Mouse (Mus musculus) brain, adult 2 months (tissue): ENCODE results near the gene Hdac4.

Source experiments
- DNase-seq: peaks from one replicate; pipeline ENCODE4 v3.0.0; 2011; ENCODE audit warnings: low read depth, low spot score

The Hdac4 gene

DNA sequence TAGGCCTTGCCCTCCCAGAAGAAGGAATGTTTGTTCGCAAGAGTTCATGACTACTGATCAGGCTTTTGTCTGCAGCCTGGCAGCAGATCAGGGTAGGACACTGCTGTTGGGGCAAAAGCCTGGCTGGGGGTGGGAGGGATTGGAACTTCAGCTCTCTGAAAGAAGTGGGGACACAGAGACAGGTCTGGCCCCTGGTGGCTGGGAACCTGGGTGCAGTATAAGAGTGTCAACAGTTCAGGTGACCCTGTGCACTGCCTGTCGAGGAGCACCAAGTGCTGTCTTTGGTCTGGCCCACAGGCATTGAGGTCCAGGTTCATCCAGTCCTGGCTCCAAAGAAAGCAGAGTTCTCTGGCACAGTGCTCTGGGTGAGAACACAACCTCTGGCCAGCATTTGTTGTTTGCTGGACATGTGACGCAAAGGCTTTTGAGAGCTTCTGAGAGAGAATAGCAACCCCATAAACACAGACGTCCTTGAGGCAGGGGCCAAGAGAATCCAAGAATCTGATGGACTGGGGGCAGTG lies 95.1 kb downstream of the Hdac4 start:
- peak; percentile 67 for DNase-seq

DNA sequence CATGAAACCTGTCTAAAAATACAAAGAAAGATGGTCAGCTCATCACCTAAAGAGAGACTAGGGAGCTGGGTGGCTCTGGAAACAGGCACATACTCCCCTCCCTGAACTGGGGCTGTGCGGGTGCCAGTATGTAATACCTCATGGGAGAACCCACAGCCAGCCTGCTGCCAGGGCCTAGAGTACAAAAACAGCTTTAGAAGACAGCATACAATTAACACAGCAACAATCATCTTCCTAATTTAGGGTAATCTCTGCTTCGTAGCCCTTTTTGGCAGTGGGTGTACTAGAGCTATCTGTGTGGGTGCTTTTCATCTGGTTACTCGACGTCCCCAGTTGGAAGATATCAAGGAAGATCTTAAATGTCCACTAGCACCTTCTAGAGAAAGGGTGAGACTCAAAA lies 95.5 kb downstream of the Hdac4 start:
- peak; percentile 80 for DNase-seq

DNA sequence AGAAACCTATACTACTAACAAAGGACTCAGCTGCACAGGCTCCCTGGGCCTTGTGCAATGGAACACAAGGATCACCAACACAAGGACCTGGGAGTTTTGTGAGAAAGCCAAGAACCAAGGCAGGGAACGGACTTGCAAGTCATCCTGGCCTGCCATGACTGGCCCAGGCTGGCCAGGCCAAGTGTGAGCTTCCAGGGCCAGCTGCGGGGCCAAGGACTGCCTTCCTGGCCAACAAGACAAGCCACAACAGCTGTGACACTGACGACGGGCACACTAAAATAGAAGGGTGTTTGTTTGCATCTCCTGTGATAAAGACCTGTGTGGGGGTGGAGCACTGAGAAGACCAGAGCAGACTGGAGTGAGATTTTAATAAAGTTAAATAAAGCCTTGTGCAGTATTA lies 96.0 kb downstream of the Hdac4 start:
- DNase-seq, result peak; percentile 55

DNA sequence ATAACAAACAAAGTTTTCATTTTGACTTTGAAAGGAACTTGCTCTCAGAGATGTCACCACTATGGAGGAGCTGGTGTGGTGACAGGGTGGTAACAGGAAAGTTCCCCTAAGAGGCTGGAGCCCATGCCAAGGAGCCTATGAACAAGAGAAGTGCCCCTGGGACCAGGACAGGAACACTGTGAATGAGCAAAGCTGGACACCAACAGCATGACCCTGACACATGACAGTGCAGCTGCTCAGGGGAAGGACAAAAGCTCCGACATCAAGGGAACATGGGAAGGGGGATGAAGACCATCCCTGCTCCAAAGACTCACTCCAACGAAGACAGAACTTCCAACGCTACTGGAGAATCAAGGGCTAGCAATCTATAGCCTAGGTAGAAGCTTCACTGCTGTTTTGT lies 97.0 kb downstream of the Hdac4 start:
- DNase-seq, result no peak

DNA sequence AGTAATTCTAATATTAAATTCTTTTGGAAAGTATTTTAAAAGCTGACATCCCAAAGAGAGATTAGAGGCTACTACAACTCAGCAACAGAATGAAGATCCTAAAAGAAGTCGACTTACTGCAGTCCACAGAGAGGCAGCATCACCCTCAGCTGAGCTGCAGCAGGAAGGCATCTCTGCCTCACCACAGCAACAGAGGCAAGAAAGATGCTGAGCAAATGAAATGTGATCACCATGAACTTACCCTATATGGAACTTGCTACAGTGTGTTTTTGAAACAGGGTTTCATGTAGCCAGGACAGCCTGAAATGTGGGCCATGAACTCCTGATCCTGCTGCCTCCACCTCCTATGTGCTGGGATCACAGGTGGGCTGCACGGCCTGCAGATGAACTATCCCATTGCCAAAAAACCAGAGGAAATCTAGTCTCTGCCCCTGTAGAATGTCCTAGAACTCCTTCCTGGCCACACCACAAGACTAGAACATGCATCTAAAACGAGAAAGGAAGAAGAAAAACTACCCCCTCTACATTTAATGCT lies 98.4 kb downstream of the Hdac4 start:
- peak; percentile 64 for DNase-seq

DNA sequence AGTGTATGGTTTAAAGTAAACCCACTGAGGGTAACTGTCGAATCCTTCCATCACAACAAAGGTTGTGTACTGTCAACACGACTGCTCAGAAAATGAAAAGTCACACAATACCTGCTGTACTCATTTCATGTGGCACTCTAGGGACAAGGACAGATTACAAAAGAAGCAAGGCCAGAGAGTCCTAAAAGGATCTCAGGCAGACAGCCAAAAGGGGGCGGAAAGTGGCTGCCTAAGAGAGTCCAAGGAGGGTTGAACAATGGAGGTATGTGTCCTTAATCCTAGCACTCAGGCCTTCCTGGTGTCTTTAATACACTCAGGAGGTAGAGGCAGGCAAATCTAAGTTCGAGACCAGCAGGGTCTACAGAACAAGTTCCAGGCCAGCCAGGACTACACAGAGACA lies 103.2 kb downstream of the Hdac4 start:
- DNase-seq, result no peak

DNA sequence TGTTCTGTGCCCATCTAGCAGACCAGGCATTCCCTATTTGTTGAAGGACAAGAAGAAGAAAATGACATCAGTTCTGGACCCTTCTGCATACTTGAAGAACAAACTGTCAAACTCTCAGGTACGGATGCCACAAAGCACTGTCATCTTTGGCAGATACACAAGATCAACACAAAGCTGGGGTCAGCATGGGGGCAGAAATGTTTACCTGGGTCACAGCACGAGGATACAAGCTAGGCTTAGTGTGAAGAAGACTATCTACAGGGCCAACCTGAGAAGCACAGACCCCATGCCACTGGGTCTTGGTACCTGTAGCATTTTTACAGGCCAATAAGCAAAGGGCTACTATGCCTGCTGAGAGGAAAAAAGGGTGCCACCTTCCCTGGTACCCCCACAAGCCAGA lies 107.7 kb downstream of the Hdac4 start:
- DNase-seq, result no peak

DNA sequence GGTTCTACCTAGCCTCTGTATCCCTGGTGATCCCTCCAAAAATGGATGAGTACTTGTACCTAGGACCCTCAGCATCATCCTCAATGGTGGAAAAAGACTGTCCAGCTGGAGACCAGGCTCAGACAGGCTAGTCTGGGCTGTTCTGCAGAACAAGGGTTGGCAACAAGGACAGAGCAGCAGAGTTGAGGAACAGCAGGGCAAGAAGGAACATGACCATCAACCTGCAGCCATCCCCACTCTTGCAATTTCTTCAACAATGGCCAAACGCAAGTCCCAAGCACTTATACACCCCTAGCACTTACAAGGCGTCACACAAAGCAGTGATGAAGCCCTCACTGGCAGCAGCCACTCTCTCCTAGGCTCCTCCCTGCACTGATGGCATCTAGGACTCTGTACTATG lies 108.2 kb downstream of the Hdac4 start:
- DNase-seq, result no peak

DNA sequence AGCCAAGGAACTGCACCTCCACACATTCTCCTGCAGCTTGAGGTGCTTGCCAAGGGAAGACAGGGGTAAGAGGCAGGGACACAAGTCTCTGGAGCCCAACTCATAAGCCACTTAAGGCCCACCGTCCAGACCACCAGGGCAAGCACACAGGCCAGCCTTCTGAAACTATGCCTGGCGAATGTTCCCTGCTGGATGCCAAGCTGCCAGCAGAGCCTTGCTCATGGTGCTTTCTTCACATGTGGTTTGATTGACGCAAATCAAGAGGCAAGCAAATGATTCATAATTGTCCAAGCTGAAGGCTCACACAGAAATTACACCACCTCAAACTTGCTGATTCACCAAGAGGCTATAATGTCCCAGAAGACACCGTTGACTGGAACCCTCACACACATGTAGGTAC lies 108.7 kb downstream of the Hdac4 start:
- DNase-seq, result peak; percentile 31

DNA sequence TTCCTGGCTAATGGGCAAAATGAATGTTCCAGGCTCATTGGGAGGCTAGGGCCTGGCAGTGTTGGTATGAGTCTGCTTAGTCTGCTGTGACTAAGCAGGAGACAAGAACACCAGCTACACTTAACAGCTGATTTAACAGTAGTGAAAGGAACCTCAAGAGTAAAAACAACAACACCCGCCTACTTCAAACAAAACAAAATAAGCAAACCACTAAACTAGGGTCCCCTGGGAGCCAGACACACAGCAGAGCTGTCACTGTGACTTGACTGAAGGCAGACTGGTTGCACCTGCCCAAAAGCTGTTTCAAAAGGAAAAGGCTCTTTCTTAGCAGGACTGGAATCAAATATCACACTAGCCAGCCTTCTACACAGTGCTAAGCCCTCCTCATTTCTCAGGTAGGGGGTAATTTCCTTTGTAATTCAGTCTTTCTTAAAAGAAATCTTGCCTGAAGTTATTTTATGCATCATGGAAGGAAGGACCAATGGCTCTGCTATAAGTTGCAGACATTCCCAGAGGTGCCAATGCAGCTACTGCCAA lies 109.2 kb downstream of the Hdac4 start:
- DNase-seq, result no peak

DNA sequence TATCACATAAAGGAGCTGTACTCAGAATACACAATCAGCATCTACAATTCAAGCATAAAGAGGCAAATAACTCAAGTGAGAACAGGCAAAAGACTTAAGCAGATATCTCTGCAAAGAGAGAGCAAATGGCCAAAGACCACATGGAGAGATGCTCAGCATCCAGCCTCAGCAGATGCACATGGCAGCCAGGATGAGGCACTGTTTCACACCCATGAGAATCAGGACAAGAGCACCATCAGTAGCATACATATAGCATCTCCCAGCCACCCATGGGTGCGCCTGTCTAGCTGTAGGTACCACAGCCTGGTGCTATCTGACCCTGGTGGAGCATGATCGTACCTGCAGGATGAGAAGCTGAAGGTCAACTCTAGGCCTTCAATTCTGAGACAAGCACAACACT lies 110.8 kb downstream of the Hdac4 start:
- DNase-seq, result no peak

DNA sequence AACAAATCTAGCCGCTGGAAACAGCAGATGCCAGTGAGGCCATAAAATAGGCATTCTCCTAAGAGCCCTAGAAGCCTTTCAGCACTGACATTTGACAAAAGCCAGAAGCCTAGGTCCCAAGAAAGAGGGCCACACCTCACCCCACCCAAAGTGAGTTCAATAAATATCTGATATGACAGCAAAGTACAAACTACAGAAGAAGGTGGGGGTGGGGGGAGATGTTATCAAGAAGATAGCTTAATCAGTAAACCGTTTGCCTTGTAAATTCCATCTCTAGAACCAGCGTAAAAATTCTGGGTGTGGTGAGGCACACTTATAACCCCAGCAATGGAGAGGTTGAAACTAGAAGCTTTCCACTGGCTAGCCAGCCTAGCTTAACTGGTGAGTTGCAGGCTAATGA lies 111.5 kb downstream of the Hdac4 start:
- no peak for DNase-seq

DNA sequence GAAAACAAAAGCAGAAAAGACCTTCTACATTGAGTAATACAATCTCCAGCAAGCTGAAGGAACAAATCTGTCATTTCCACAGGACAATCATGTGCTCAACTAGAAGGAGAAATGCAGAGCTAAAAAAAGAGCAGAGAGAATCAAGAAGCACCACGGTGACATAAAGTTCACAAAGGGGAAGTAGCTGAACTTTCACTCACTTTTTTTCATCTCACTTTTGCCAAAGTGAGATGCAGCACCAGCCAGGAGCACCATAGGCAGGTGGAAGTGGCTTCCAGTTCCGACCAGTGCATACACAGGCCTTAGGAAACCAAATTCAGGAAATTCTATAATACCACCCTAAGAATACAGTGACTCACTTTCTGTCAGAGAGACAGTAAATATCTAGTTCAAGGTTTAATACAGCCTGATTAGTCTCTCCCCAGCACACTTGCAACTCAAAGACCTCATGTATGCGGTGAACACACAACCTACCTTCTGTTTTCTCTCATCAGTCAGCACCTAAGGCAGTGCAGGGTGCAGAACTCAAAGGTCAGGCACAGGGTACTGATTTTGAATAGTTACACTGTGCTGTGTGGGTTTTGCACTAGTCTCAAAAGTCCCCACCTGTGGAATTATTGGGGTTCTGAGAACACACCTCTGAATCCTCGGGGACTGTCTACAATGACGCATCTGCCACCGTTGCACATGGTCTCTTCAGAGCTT lies 112.5 kb downstream of the Hdac4 start:
- no peak for DNase-seq

DNA sequence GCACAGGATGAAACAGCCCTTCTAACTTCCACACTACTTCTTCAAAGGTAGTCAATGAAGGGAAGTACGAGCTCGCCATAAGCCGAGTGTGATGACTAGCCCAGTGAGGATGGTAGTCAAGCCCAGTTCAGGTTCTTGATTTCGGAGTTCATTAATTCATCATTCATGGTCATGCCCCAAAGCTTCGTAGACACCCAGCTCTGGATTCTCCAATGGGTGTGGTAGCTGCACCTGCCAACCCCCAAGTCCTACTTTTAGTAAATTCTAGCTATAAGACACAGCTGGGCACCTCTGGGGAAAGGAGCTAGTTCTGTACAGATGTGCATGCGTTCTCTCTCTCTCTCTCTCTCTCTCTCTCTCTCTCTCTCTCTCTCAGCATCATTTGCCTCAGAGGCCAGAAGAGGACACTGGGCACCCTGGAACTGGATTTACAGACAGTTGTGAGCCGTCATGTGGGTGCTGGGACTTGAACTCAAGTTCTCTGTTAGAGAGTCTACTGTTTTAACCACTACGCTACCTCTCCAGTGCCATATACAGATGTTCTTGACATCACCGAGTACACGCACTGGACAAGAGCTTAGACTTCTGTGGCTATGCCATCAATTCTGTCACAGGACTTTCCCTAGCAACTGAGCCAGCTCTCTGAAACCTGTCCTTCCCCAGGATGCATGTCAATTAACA lies 113.2 kb downstream of the Hdac4 start:
- DNase-seq, result no peak

DNA sequence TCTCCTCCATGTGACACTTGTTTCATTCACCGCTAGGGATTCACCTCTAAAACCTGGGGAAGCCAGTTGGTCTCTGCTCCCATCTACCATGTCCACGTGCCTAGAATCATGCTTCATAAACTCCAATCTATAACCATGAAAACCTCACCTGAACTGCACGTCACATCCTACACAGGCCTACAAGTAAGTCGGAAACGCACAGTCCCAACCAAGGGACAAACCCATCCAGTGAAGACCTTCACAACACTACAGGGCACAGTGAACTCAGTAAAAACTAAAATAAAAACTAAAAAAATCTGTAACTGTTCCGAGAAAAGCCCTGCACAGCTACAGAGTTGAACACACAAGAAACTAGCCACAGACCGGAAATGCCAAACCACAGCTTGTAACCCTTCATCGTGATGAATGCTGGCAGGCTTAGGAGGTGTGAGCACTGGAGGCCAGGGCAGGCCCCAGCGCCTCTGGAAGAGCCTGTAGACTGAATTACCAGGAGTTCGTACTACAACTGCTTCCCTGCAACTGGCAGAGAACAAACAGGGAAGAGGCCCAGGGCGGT lies 115.4 kb downstream of the Hdac4 start:
- DNase-seq, result no peak

DNA sequence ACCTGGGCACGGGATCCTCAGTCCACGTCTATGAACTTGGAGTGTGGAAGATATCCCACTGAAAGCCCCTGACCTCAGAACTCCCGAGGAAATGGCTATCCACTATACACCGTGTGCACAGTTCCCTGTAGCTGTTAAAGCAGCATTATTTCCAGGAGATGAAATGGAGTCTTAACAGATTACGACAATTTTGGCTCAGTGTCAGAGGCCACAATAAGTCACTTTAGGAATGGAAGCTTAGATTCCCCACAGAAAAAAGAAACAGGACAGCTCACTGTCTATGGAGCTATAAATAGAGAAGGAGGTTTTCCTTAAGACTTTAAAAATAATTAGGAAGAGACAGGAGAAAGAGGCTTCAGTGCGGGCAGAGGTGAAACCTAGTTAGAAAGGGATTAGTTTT lies 120.2 kb downstream of the Hdac4 start:
- no peak for DNase-seq

DNA sequence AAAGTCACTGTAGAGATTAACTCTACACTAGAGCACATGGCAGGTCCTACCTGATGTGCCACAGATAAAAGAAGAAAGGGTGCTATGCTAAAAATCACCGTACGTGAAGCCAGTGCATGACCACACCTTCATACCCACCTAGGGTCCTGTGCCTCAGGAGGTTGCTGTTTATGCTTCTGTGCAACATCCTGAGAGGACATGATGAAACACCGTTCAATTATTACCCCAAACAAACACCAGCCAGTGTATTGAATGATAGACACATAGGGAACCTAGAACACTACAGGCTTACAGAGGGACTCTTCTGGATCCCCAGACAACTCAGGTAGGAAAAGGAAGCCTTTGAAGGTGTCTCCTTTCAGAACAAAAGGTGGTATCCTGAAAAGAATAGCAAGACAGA lies 120.8 kb downstream of the Hdac4 start:
- DNase-seq, result no peak

DNA sequence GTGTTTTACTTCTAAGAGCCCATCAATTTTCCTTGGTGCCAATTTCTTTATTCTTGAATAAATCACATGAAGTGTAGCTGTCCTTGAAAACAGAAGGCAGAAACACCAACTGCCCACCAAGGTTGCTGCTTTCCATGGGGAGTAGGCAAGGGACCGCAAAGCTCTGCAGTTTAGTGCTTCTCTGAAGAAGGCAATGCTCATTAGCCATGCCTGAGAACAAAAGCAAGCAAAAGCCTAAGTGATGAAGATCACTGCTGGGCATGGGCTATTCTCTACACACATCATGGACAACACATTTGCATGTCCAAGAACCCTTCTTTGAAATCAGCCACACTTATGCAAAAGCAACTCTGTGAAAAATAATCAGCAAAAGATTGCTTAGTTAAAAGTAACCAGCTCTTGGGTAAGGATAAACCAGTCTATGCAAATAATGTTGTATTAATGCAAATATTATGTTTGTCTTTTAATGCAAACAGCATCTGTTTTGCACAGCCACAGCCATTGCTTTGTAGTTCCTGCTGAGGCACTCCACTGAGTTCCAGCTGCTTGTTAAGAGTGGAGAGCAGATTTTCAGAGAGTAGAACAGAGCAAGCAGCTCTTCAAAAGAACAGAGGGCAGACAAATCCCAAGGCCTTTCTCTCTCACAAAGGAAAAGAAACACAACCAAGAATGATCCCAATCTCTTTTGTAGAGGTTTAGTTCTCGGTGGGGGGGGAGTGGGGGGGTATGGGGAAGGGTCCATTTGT lies 125.4 kb downstream of the Hdac4 start:
- DNase-seq, result no peak

DNA sequence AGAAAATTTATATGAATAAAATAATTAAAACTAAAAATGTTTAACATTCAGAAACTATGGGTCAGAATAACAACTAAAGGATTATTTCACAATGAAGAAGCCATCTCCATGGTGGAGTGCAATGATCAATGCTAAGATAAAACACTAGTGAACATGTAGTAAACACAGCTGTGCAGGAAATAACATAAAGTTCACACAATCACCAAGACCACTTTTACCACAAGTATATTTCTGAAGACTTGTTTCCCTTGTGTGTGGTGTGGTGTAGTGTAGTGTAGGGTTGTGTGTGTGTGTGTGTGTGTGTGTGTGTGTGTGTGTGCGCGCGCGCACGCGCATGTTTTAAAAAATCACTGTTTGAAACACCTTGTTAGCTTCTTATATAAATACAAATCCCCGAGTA lies 126.0 kb downstream of the Hdac4 start:
- DNase-seq, result no peak

DNA sequence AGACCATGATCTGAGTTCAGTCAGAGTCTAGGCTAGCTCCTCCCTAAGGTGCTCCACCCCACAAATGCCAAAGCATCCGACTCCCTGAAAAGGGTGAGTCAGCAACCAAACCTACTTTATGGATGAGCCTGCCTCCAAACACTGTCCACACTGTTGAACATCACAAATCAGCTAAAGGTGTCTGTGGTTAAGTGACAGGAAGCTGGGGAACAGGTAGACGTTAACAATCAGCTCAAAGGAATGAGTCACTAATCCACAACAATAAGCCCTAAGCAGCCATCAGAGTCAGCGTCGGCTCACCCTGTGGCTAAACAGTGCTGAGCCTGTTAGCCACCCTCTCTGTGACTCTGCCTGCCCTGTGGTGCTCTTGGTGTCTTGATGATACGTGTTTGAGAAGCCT lies 131.2 kb downstream of the Hdac4 start:
- no peak for DNase-seq

DNA sequence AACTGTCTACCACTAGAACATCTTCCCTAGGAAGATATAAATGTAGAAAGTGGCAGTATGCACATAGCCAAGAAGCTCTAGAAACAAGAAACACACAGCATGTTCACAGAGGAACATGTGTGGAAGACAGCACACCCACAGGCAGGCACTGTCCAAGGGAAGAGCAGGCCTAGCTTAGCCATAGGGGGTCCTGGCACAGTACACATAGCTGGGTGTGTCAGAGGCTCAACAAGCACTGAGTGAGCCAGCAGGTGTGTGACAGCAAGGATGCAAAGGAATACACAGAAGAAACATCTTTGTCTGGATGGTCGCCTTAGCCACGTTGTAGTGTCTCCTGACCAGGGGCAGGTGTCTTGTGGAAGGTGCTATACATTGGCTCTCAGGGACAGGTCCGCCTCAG lies 132.2 kb downstream of the Hdac4 start:
- peak; percentile 55 for DNase-seq
